Mouse (Mus musculus): ENCODE results near the gene Ptprc.

DNA sequence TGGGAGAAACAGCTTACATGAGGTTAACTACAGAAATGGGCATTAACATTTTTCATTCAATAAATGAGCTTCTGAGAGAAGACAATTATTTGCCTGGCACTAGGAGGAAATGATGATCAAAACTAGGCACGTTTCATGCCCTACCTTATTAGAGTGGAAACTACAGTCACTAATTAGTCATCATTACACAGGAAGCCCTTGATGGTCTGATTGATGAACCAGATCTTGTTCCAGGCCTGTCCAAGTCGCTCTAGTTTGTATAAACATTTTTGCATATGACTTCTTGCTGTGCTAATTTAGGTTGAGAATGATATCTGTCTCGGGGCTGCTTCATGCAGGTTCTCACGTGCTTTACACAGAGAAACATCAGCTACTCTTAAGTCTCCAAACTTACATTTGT is 10.4 kb upstream of the Ptprc start:
- TF ChIP-seq CTCF (IDR thresholded peaks at IDR 0.05; ENCODE audit: control insufficient read depth, insufficient read depth, insufficient read length) (no peak), MAX (IDR thresholded peaks at IDR 0.05) (no peak), MYOD1 (IDR thresholded peaks at IDR 0.05; ENCODE audit: control insufficient read depth, insufficient read length, low read depth) (no peak), USF1 (IDR thresholded peaks at IDR 0.05; ENCODE audit: low read depth) (no peak), CEBPB (IDR thresholded peaks at IDR 0.05; ENCODE audit: low read depth) (no peak)
